Mouse (Mus musculus) B cell, adult 67 days (primary cell): ENCODE results near the gene Fam129a. TPM values are rescaled to one million over a fixed set of nuclear protein-coding genes. Genes with fewer than 3 reads are reported as not detected.

Experiments
- total RNA-seq, 2 experiments: library from RNA; stranded (reverse); gene quantifications; 4 replicates each; pipeline ENCODE4 v1.2.4; 2023

The Fam129a gene
- under 1 TPM; 0.27 to 0.93 TPM for total RNA-seq

DNA sequence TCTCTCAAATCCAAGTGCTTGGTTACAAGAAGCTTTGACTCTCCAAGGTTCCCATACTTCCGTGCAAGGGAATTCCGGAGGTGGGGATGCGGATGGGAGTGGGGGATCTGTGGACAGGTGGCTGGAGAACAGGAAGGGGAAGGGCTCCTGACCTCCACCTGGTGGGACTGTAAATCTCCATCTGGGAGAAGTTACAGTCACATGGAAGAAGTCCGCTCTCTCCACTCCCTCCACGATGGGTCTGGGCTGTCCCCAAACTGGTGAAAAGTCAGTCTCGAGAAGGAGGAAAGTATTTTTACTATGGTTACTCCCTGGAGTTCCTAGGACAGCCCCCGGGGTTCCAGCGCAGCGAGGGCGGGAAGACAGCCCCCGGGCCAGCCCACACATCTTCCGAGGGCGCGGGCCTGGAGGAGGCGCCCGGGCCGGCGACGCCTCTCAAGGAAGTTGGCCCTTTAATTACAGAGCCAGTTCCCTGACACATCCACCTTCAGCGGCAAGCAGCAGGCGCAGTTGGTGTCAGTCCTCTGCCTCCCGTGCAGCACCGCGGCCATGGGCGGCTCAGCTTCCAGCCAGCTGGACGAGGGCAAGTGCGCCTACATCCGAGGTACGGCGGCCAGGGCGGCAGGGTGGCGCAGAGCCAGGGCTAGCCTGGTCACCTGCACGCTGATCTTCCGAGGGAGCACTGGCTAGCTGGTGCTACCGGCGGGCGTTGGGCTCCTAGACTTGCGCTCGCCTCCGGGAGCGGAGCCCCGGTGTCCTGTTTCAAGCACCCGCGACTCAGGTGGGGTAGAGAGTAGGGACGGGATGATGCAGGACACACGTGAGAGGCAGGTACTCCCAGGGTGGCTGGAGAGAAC, at the start of gene Fam129a:
Gene Fam129a (plus strand): TSS at position 206 of the 857 bp plus-strand sequence.

DNA sequence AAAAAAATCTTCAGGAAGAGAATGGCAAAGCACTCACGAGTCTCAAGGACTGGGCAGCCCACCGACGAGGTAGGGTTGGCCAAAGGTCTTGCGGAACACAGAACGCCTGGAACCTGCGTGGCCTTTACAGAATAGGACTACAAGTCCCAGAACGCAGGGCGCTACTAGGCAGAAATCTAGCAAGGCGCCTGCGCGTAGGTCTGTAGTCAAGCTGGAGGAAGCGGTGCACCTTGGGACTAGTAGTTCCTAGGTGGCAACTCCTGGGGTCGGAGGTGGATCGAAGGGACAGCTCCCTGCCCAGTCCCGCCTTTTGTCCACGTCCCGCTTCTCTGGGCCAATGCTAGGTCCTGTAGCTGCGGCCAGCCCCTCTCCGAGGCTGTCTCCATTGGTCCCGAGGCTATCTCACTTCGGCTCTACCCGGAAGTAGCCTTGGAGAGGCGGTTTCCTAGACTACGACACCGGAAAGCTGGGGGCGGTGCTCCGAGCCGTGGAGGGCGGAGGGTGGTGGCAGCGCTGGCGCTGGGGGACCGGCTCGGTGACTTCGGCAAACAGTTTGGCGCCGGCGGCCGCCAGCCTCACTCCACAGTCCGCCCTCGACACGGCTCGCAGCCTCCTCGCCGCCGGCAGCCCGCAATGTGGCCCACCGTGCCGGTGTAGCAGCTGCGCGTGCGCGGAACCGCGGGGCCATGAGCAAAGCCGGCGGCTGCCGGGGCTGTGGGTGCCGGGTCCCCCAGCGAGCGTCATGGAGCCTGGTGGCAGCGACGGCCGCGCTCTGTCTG, 184.1 kb downstream of the Fam129a start, which contains the start of gene Edem3:
Gene Edem3 (plus strand): TSS at position 491 of the 779 bp plus-strand sequence.

Other genes with a start within 250 kb of the Fam129a start
- gene Ivns1abp, start 226.7 kb upstream of the Fam129a start, total RNA-seq = 100 to 1,000 TPM; 354 to 380 TPM
- gene Swt1, start 142.7 kb upstream of the Fam129a start, total RNA-seq = 10 to 100 TPM; 36.3 to 37.6 TPM
- 10 to 100 TPM; 44.9 to 49.4 TPM for gene Trmt1l, start 142.6 kb upstream of the Fam129a start, total RNA-seq
- gene Rnf2, start 70.2 kb upstream of the Fam129a start, total RNA-seq = 10 to 100 TPM; 52.5 to 71.3 TPM
- 10 to 100 TPM; 28.5 to 40.7 TPM for gene Edem3, start 184.2 kb downstream of the Fam129a start, total RNA-seq